Mouse (Mus musculus): ENCODE measurements at regions not wholly inside any gene's neighbourhood (a gene's known extent, or its start where the extent isn't known, plus 50 kb on each side); places are given as distances from the start of the nearest gene placed in this dataset.

DNA sequence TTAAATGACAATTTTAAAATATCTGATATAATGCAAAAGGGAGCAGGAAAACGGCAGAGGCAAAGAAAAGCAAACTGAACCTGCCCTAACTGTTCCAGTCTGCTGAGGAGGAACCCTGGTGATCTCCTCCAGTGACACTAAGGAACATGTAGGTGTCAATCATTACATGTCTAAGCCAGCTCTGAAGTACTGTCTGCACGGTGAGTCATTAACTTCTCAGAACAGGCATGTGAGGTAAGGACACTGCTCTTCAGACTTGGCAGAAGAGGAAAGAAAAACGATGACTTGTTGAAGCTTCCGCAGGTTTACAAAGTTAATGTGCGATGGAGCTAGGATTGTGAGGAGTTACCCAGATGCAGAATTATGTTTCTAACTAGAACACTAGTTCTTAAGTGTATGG is 199.1 kb downstream of the Nuf2 start:
- no peak for DNase-seq (ENCODE audit: low spot score in 2 of 2)

DNA sequence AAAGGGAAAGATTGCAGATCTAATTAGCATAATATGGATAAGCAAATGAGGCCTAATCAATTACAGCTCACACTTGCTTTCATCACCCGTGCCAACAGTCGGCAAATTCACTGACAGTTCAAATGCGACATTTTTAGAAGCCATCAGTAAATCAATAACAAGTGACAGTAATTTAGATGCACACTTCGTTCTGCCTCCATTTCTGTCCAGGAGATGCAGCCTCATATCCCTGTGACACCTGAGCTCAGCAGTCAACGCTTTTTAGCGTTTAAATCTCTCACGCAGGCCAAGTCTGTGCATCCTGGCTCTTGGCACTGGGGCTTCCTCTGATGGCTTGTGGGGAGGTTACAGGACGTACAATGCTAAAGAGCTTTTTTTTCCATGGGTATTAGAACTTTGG is 218.0 kb downstream of the Nuf2 start:
- no peak for DNase-seq (ENCODE audit: low spot score in 2 of 2)

DNA sequence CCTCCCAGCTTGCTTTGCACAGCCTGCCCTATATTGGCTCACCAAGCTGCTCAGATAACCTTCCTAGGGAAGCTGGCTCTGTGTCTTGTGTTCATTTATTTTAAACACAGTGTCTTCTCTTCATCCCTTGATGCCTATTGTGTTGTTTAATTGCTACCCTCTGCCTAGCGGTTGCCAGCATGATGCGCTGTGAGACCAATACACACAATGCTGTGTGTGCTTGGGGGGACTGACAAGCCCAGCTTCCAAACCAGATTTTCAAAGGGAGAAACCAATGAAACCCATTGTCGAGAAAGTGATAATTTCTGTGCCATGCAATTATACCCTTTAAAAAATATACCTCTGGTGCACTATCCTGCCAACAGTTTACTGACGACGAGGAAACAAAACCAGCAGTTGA is 247.8 kb downstream of the Nuf2 start:
- DNase-seq (ENCODE audit: low spot score in 2 of 2) = no peak

DNA sequence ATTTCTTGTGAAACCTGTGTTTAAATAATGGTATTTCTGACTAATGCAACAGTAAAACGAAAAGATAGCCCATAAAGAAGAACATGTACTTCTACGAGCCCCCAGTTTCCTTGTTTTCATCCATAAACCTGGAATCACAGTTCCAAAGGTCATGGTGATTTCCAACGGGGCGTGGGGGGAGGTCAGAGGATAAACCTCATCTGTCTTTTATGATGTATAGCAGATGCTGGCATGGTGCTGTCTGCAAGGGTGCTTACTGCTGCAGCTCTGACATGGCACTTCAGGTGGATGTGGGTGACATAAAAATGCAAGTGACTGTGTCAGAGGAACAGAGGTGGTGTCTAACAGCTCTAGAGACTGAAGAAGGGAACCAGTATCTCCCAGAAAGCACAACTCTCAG is 260.5 kb downstream of the Nuf2 start:
- no peak for DNase-seq (ENCODE audit: low spot score in 2 of 2)

DNA sequence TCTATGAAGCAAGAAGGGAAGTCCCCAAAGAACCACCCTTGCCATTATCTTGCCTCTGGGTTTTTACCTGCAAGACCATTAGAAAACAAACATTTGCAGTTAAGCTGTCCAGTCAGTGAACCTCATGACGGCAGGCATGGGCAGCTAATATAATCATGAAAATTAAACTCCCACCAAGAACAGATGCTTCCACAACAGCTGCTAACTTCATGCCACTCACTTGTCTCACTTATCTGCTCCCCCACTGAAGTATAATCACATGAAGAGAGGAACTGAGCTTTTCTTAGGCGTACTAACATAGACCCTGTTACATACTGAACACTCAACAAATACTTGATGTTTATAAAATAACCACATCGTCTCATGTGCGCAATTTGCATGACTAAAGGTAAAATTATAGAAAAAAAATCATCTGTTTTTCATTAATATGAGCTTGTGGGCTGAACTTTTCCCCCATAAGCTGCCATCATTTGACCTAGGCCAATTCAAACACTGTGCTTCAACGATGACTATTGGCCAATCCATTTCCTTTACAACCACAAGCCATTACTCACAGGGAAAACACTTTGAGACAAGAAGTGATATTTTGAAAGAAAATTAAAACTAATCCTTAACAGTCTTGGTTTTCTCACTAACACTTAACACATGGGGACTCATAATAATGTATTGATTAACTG is 267.1 kb downstream of the Nuf2 start:
- DNase-seq (ENCODE audit: low spot score in 2 of 2) = no peak

DNA sequence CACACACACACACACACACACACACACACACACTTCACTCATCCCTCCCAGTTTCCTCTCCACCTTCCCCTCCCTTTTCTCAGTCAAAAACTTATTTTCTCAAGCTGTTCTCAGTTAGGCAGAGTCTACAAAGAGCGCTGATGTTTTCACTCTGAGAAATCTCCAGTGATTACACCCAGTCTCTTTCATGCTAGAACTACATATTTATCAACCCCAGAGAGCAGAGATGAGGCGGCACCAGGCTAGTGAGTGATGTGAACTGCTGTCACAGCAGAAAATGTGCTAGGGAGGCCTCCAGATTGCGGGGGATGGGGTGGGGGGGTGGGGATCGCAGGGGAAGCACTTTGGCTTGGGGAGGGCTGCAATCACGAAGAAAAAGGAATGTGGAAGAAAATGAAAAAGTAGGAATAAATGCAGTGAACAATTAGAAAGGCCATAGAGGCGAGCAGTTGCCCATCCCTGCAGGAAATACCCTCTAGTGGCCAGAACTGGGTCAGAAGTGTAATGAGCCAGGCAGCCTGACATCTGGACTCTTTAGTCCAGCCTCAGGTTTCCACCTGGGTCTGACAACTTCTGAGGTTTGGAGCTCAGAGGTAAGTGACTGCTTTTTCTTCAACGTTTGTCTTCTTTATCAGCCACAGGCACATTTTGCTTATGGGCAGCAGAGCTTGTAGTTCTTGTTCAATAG is 276.9 kb downstream of the Nuf2 start:
- DNase-seq (ENCODE audit: low spot score in 2 of 2) = no peak

DNA sequence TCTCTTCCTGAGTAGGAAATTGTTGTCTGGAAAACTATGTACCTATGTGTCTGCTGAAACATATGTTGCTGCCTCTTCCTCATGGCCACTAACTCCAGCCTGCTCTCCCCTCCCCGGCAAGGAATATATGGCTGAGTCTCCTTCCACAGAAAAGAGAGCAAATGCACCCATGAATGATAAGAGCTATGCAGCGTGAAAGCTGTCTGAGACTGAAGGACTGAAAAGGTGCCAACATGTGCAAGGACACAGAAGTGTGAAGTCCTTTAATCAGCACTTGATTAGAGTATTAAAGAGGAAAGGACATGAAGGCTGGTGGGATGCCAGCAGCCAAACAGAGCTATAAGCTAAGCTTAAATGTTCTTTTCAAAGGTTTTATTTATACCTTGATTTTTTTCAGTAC is 279.1 kb downstream of the Nuf2 start:
- no peak for DNase-seq (ENCODE audit: low spot score in 2 of 2)

DNA sequence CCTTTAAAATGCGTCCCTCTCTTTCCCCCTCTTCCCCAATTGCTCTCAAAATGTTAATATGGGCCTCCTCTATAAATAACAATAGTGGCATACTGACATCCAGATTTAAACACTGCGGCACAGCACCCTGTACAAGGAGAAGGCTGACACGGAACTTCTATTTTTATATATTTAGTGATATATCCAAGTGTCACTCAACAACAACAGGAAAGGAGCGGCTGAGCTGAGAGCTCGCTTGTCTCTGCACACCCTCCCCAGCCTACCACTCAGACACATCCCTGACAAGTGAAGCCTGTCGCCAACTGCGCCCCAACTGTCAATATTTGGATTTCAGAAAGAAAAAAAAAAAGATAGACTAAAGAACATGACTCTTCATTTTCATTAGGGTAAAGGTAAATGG is 282.2 kb downstream of the Nuf2 start:
- DNase-seq (ENCODE audit: low spot score in 2 of 2) = no peak

DNA sequence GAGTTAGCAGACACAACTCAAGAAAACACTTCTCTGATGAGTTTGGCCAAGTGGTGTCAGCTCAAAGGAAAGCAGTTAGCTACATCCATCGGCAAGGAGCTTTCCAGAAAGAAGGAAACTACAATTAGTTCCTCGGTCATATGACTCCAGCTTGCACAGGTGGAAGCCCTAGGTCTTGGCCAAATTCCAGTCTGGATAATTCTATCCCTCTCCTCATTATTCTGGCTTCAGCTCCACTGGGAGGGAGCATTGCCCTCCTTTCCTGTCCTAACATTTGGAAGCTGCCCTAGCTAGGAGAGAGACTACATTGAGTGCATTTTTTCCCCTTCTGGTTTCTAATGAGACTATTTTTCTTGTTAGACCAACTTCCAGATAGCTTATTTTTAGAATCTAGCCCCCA is 290.9 kb downstream of the Nuf2 start:
- no peak for DNase-seq (ENCODE audit: low spot score in 2 of 2)

DNA sequence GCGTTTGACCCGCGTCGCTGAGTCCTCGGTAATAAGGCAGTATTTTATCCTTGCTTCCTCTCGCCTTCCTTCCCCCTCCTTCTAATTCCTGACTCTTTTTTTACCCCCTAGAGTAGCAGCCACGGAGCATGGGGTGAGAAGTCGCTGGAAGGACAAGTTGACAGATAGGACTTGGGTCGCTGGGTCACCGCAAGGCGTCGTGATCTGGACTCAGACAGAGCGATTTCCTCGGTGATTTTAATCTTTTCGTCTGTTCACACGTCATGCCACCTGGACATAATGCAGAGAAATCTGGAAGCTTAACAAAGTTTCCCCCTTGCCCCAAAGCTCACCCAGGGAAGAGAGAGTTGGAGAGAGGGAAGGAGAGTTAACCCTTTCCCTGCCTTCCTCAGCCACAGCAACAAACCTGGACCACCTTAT is 292.6 kb downstream of the Nuf2 start:
- DNase-seq (ENCODE audit: low spot score in 2 of 2) = no peak

DNA sequence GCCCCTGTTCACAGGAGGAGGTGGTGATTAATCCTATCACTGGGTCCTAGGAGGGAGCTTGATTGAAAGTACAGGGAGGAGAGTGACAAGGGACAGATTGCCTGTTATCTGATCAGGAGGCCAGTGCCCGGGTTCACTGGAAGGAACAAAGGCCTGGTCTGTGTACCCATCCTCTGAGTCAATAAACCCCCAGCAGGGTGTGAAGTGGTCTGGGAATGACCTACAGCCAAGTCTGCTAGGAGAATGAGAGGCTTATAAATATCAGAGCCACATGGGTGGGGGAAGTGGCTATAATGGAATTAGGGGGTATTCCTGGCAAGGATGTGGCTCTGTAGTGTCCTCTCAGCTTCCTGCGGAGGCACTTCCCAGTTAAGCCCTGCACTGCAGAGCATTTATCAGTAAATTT is 296.0 kb downstream of the Nuf2 start:
- DNase-seq (ENCODE audit: low spot score in 2 of 2) = no peak

DNA sequence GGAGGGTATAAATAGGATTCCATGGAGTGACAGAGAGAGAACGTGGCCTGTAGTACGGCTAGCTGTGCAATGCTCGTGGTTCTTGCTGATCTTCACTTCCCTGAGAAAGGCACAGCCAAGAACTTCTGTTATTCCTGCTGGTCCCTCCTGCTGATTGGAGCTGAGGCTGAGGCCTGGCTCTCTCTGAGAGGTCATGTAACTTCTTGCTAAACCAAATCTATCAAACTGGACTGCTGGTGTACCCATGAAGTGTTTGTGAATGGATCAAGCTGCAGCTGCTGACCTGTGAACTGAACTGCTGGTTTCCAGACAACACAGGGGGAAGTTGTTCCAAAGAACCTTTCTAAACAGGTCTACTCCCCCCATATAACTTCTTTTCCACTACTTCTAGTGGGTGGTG is 297.9 kb downstream of the Nuf2 start:
- DNase-seq (ENCODE audit: low spot score in 2 of 2) = no peak

DNA sequence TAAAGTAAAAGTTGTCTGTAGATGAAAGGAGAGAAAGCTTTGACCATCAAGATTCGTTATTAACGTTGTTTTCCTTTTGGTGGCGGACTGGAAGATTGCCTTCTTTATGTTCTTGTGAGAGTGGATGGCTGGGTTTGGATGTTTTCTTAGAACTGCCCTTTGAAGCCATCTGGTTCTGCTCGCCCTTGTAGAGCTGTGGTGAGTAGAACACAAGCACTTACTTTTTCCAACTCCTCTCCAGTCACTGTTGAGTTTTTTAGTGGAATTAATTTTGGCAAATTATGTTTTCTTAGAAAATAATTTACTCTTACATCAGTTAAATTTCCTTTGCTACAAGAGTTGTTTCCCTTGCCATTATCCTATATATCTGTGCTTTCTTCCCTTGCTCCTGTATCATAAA is 301.2 kb downstream of the Nuf2 start:
- DNase-seq (ENCODE audit: low spot score in 2 of 2) = no peak

DNA sequence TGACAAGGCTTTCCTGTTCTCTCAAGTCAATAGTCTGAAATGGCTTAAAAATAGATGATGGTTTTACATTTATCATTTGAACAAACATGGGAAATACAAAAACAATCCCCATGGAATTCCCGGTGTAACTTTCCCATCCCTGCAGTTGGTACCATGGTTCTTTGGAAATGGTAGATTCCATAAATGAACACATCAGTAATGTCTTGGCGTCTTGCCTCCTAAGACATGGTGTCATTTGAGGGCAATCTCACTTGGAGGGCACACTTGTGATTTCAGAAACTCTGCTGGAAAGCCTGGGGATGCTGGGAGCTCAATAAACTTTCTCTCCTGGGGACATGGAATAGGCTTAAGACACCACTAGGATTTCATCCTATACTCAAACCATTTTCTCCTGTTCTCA is 306.8 kb downstream of the Nuf2 start:
- DNase-seq (ENCODE audit: low spot score in 2 of 2) = no peak

DNA sequence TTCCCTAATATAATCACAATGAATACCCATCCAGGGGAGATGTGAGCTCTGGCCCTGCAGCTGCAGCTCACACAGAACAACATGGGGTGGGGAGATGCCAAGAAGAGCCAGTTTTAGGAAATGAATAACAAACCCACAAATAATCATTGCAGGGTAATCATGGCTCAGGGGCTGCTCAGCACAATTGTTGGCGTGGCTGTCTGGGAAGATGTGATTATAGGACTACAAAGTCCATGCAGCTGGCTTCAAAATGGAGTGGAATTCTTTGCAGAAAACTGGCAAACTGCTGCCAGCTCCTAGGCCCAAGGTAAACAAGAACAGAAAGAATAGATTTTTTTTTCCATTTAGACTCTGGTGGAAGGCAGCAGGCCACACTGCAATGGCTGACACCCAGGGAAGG is 343.6 kb downstream of the Nuf2 start:
- DNase-seq (ENCODE audit: low spot score in 2 of 2) = no peak

DNA sequence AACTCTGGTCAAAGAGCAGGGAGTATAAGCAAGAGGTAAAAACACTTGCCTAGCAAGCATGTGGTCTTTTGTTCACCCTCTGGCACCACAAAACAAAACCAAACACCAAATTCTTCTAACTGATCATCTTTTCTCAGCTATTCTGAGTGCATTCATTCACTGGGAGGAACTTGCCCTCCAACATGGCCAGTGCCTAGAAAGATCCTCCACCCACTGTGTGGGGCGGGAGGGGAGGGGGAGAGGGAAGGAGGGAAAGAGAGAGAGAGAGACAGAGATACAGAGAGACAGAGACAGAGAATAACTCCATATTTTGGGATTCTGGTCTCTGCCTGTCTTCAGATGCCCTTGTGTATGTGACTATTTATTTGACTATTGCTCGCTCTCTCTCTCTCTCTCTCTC is 360.9 kb downstream of the Nuf2 start:
- DNase-seq (ENCODE audit: low spot score in 2 of 2) = no peak

DNA sequence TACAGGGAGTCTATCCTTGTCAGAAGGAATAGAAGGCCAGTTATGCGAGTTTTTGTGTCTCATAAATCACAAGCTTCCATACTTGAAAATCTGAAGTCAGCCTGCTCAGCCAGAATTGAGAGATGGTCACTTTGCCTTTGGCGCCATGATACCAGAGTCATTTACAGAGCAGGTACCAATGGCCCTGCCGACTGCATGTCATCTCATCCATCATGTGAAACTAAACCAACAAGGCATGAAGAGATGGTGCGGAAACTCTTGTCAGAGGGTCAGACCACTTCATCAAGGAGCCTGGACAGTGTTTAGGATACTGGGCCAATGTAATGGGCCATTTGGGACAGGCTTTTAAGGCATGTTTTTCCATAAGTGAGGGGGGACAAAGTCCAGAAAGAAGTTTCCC is 363.2 kb downstream of the Nuf2 start:
- DNase-seq (ENCODE audit: low spot score in 2 of 2) = no peak

DNA sequence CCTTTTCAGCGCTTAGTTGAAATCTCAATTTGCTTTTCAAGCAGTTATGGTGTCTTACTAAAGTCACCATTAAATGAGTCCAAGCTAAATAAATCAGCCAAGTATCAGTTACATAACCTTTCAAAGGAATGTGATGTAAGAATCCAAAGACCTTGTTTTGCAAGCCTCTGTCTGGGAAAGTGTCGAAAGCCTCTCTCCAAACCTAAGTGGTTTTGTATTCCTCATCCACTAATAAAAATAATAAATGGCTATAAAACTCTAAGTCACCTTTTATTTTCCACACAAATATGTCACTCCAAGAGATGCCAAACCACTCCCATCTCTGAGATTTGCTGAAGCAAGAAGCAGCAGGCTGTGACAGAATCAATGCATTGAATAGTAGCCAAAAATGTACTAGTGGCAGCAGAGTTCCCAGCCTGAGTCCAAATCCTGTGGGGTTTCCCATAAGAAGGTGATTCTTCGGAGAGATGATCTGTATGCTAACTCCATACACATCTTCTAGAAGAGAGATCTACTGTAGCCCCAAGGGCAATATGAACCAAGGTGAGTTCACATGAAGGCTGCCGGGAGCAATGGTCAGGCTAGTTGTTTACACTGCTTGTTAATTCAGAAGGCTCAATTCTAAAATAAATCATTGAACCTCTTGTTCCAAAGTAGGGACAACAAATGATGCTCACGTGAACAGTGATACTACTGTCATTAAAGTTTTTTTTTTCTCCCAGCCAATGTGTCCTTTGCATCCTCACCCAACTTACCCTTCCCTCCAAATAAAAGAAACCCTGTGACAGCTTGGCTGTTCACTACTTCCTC is 365.0 kb downstream of the Nuf2 start:
- peak in 1 of 2 experiments; percentile 9 for DNase-seq (ENCODE audit: low spot score in 2 of 2)

DNA sequence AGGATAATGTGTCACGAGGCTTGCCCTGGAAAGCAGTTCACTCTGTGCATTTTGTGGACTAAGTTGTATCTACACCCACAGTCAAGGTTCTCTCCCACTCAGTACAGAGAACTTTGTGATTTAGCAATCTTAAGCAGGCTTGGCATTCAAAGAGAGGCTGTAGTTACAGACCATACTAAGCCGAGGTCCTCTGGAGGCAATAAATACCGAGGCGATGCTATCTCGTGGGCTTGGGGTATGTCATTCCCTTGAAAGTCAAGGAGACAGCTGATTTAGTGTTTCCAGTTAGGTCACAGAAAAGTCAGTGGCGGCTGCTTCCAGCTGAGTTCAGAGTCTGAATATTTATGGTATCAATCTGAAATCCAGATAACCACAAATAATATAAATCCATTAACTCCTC is 370.4 kb downstream of the Nuf2 start:
- peak in 1 of 2 experiments; percentile 17 for DNase-seq (ENCODE audit: low spot score in 2 of 2)

DNA sequence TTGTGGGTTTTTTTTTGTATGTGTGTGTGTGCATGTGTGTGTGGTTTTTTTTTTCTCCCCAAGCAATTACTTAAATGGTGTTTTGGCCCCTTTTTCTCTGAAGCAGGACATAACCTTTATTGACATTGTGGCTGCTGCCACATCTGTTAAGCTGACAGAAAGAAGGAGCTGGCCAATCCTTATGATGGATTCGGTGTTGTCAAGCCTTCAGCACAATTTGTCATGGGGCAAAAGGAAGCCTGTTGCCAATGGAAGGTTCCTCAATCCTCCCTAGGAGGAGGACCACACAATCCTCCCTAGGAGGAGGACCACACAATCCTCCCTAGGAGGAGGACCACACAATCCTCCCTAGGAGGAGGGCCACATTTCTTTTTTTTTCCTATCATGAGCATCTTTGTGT is 371.0 kb downstream of the Nuf2 start:
- DNase-seq (ENCODE audit: low spot score in 2 of 2) = no peak

DNA sequence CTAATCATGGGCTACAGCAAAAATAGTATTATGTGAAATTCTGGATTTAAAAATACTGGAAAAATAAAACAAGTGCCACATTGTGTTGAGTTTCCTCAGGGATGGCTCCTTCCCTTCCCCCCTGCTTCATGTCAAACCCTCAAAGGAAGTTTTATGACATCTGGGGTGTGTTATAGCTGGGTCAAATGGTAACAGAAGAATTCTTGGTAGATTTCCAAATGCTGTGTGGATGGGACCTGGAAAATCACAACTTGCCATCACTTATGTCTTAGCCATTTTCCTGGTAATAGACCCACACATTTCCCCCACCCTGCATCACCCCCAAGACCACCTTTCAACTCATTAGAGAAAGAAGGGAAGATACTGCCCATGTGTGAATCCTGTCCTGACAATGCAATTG is 371.5 kb downstream of the Nuf2 start:
- DNase-seq (ENCODE audit: low spot score in 2 of 2) = no peak

DNA sequence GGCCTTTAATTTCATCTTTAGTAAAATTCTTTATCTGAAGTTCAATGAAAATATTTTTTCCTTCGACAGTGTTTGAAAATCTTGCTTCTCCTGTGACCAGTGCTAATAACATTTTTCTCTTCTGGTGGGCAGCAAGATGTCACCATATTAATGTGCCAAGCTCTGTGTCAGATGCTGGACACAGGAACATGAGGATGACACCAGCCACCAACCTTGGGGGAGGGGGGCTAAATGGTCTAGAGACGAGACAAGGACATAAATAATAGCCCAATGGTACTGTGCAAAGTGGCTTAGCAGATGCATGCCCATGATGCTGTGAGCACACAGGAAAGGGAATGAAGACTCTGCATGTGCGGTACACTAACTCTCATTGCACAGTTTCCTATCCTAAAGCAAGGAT is 373.8 kb downstream of the Nuf2 start:
- DNase-seq (ENCODE audit: low spot score in 2 of 2) = no peak

DNA sequence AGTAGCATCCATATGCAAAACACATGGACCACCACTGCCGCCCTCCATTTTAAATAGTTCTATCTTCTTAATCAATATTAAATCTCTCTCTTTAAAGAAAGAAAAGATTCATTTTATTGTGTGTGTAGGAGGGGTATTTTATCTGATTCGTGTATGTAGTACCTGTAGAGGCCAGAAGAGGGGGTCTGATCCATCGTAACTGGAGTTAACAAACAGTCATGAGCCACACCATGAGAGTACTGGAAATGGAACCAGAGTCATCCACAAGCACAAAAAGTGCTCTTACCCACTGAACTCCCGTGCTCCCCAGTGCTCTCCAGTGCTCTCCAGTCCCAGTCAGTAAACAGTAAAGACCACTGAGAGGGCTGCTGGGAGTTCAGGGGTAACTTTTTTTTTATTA is 374.4 kb downstream of the Nuf2 start:
- no peak for DNase-seq (ENCODE audit: low spot score in 2 of 2)

All from urinary bladder, adult 18-20 months (tissue).